Mouse (Mus musculus) forebrain, embryonic 12.5 days (tissue): Measurements from ENCODE around the gene Tmem59l. TPM values are rescaled to one million over a fixed set of nuclear protein-coding genes. Genes with fewer than 3 reads are reported as not detected.

Experiments used
- ATAC-seq: fragments of 200-750 bp; cut with Nextera tagmentation; 2 replicates; pipeline ENCODE4 v1.8.0; 2017; ENCODE audit warnings: moderate TSS enrichment; ENCODE audit not compliant: low FRiP score
- H3K27ac ChIP-seq: fragments of 300-500 bp; sonication (generic); 2 replicates; pipeline ENCODE4 v1.5.1; 2016; ENCODE audit warnings: mild to moderate bottlenecking
- H3K27me3 ChIP-seq: fragments of 300-500 bp; sonication (generic); 2 replicates; pipeline ENCODE4 v1.6.1; 2016; ENCODE audit warnings: mild to moderate bottlenecking
- H3K36me3 ChIP-seq: fragments of 300-500 bp; sonication (generic); replicated peaks from 2 replicates; pipeline ENCODE4 v1.6.1; 2016; ENCODE audit warnings: mild to moderate bottlenecking
- H3K4me1 ChIP-seq: fragments of 300-500 bp; sonication (generic); 2 replicates; pipeline ENCODE4 v1.6.1; 2016
- H3K4me2 ChIP-seq: fragments of 300-500 bp; sonication (generic); 2 replicates; pipeline ENCODE4 v1.6.1; 2016; ENCODE audit warnings: mild to moderate bottlenecking, moderate library complexity
- H3K4me3 ChIP-seq: fragments of 300-500 bp; sonication (generic); replicated peaks from 2 replicates; pipeline ENCODE4 v1.5.1; 2016; ENCODE audit warnings: mild to moderate bottlenecking
- H3K9ac ChIP-seq: fragments of 300-500 bp; sonication (generic); 2 replicates; pipeline ENCODE4 v1.6.1; 2016; ENCODE audit warnings: mild to moderate bottlenecking
- H3K9me3 ChIP-seq: fragments of 300-500 bp; sonication (generic); 2 replicates; pipeline ENCODE4 v1.6.1; 2016
- WGBS: fragments of 180-500 bp; shearing (Covaris S2); methylation state at CpG from one replicate; pipeline ENCODE4 v1.1.7; 2016; 5-methylcytosine and 5-hydroxymethylcytosine counted together
- polyA plus RNA-seq: library from polyadenylated mRNA; unstranded; fragments of >200 nt; fragmentation: Nextera tagmentation; extraction: Ambion mirVana; gene quantifications from 2 replicates; pipeline ENCODE4 v1.2.1, GENCODE M21; 2016

The Tmem59l gene
- polyA plus RNA-seq, 1 experiment from 2014 or later = 17.0 TPM

DNA sequence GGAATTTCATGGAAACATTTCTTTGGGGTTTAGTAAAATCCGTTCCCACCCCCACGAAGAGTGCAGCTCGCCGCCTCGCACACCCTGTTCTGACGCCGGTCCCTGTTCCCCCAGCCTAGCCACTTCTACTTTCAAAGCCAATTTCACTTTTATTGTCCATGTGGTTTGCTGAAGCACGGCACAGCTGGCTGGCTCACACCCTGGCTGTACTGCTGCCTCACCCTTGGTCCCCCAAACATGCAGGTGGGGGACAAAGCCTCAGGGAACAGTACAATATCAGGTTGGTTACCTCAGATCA, 24.7 kb downstream of the Tmem59l start:
- Histone ChIP-seq H3K4me1 (0 out of 2 replicates have a peak, but pooled peaks cover 5% of the 10 kb centered on the region), H3K4me3 (no peak overlapping the region), H3K27ac (no peak overlapping the region), H3K9ac (no peak overlapping the region), H3K9me3 (no peaks in the 10 kb centered on the region), H3K27me3 (no peaks in the 10 kb centered on the region), H3K36me3 (no peaks in the 10 kb centered on the region; the same call in 1 of the 2 replicates), H3K4me2 (no peak overlapping the region)
- WGBS = 97% methylated on average over 8 of the region's 8 CpGs
- no peak for ATAC-seq

DNA sequence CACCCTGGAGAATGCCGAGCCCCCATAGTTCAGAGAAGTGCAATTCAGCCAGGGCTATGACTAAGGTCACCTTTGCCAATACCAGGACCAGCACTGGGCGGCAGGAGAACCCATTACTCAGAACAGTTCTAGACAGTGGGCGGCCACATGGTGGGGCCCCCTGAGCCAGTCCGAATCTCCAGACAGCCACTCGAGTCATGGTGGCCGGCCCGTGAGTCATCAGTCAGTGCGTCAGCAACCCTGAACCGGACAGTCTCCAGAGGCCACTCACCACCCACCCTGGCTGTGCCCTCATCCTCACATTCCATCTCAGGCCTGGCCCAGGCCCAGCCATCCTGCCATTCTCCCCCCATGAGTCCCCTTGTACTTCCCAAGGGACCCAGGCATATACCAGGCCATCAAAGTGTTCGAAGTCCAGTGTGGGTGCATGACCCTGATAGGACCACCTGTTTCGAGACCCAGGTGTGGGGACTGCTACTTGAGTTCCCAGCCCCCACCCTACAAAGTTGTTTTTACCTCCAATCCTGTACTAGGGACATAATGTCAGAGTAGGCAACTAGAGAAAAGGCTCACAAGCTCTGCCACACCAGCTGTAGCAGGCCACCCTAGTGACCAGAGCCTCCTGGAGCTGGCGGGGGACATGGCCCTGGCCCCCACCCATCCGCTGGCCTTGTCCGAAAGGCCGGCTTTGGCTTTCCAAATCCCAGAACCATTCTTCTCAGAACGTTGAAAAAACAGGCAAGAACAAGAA, 25.2 kb downstream of the Tmem59l start:
- Histone ChIP-seq H3K4me1 (0 out of 2 replicates have a peak, but pooled peaks cover 5% of the 10 kb centered on the region), H3K27me3 (no peaks in the 10 kb centered on the region)

GRCm38 (mm10) chr8:70460606-70461005, 26.6 kb downstream of the Tmem59l start:
- Histone ChIP-seq H3K4me1 (0 out of 2 replicates have a peak, but pooled peaks cover 5% of the 10 kb centered on the region), H3K4me2 (no peak overlapping the region), H3K36me3 (no peaks in the 10 kb centered on the region; the same call in 1 of the 2 replicates), H3K4me3 (no peak overlapping the region), H3K27ac (no peak overlapping the region), H3K27me3 (no peaks in the 10 kb centered on the region), H3K9me3 (no peaks in the 10 kb centered on the region), H3K9ac (no peak overlapping the region)
- no peak for ATAC-seq
- 82% methylated on average over 9 of the region's 9 CpGs for WGBS

More for the DNA sequence above, 25.2 kb downstream of the Tmem59l start:
- 0 out of 2 replicates have a peak, but pooled peaks have one; percentile 11 for ATAC-seq
- no peak overlapping the region for H3K4me2 ChIP-seq
- H3K36me3 ChIP-seq = no peaks in the 10 kb centered on the region; the same call in 1 of the 2 replicates
- no peaks in the 10 kb centered on the region for H3K9me3 ChIP-seq
- no peak overlapping the region for H3K9ac ChIP-seq
- no peak overlapping the region for H3K4me3 ChIP-seq
- 91% methylated on average over 16 of the region's 16 CpGs for WGBS
- H3K27ac ChIP-seq = no peak overlapping the region

DNA sequence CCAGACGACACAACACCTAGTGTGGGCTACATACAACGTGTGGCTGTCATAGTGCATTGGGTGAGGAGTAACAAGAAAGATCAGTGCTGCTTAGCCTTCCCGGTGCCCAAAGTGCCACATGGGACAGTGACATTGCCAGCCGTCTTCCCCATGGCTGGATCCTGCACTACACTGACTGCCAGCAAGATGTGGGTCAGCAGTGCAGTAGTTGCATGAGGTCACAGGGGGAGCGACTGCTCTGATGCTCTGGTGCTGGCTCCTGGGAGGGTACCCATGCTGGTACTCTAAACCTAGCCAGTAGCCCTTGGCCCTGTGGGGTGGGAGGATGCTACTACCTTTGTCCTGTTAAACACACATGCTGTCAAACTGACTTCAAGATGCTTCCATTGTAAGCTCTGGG, 27.0 kb downstream of the Tmem59l start:
- Histone ChIP-seq H3K36me3 (no peaks in the 10 kb centered on the region; the same call in 1 of the 2 replicates), H3K4me2 (no peak overlapping the region), H3K27me3 (no peaks in the 10 kb centered on the region), H3K9ac (no peak overlapping the region), H3K4me3 (no peak overlapping the region), H3K4me1 (0 out of 2 replicates have a peak, but pooled peaks cover 5% of the 10 kb centered on the region), H3K9me3 (no peaks in the 10 kb centered on the region), H3K27ac (no peak overlapping the region)
- no peak for ATAC-seq
- WGBS = 93% methylated on average over 5 of the region's 5 CpGs

DNA sequence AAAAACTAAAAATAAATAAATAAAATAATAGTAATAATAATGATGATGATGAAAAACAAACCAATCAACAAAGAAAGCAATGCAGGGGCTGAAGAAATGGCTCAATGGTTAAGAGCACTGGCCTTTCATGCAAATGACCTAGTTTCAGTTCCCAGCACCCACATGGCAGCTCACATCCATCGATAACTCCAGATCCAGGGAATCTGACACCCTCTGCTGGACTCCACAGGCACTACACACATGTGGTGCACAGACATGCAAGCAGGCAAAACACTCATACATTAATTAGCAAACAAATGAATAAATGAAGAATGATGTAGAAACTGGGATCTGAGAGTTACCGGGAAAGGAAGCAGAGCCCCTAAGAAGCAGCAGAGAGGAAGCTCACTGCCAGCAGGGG, 27.5 kb downstream of the Tmem59l start:
- no peak overlapping the region for H3K4me2 ChIP-seq
- H3K4me3 ChIP-seq = no peak overlapping the region

DNA sequence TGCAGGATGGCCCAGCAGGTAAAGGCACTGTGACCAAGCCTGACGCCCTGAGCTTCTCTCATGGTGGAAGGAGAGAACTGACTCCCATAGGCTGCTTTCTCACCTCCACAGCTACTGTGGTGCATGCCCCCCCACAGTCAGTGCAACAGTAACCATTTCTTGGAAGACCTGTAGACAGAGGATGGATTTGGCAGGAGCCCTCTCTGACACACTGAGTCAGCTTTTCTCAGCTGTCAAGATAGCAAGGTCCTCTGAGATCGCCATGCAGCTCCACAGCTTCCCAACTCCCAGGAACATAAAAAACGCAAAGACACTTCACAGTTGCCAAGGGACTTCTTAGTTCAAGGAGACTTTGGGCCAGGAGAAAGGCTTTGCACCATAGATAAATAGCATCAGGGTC, 28.7 kb downstream of the Tmem59l start:
- Histone ChIP-seq H3K36me3 (no peaks in the 10 kb centered on the region), H3K27me3 (no peaks in the 10 kb centered on the region), H3K4me3 (no peak overlapping the region), H3K27ac (no peak overlapping the region), H3K4me2 (no peak overlapping the region), H3K9ac (no peak overlapping the region), H3K4me1 (0 out of 2 replicates have a peak, but pooled peaks cover 2% of the 10 kb centered on the region), H3K9me3 (no peaks in the 10 kb centered on the region)
- 83% methylated on average over 3 of the region's 3 CpGs for WGBS
- ATAC-seq = no peak

More for the DNA sequence above, 27.5 kb downstream of the Tmem59l start:
- Histone ChIP-seq H3K27ac (no peak overlapping the region), H3K9ac (no peak overlapping the region), H3K9me3 (no peaks in the 10 kb centered on the region), H3K27me3 (no peaks in the 10 kb centered on the region), H3K36me3 (no peaks in the 10 kb centered on the region; the same call in 1 of the 2 replicates), H3K4me1 (0 out of 2 replicates have a peak, but pooled peaks cover 5% of the 10 kb centered on the region)
- no peak for ATAC-seq
- WGBS = 96% methylated on average over 2 of the region's 2 CpGs

GRCm38 (mm10) chr8:70457882-70458281, 29.3 kb downstream of the Tmem59l start:
- H3K27me3 ChIP-seq = no peaks in the 10 kb centered on the region
- 89% methylated on average over 6 of the region's 6 CpGs for WGBS

GRCm38 (mm10) chr8:70456996-70457395, 30.2 kb downstream of the Tmem59l start:
- no peak overlapping the region for H3K4me2 ChIP-seq
- 0 out of 2 replicates have a peak, but pooled peaks cover 4% of the 10 kb centered on the region for H3K27me3 ChIP-seq
- no peak for ATAC-seq
- no peak overlapping the region for H3K27ac ChIP-seq
- peaks cover 8% of the 10 kb centered on the region for H3K36me3 ChIP-seq
- no peaks in the 10 kb centered on the region for H3K9me3 ChIP-seq
- H3K9ac ChIP-seq = no peak overlapping the region
- WGBS = 100% methylated on average over 1 of the region's 1 CpGs
- H3K4me3 ChIP-seq = no peak overlapping the region
- no peaks in the 10 kb centered on the region for H3K4me1 ChIP-seq

More at GRCm38 (mm10) chr8:70457882-70458281, 29.3 kb downstream of the Tmem59l start:
- Histone ChIP-seq H3K4me2 (no peak overlapping the region), H3K36me3 (no peaks in the 10 kb centered on the region), H3K9me3 (no peaks in the 10 kb centered on the region), H3K9ac (no peak overlapping the region), H3K4me3 (no peak overlapping the region), H3K27ac (no peak overlapping the region), H3K4me1 (no peaks in the 10 kb centered on the region)
- ATAC-seq = no peak

DNA sequence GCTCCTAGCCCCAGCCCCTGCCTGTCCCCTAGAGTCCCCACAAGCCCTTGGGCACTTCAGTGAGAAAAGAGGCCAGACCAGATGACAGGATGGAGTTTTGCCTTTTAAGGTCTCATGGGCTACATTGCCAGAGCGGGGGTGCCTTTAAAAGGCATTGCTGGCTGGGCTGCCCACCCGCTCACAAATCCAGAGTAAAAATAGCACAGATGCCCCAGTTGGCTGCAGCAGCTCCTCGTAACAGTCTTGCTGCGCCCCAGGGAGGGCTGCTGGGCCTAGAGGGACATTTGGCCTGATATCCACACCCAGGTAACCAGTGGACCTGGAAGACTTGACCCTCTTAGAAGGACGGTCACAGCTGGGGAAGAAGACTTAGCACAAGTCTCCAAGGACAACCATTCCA, 33.3 kb downstream of the Tmem59l start:
- Histone ChIP-seq H3K4me2 (no peak overlapping the region), H3K36me3 (peaks cover 32% of the 10 kb centered on the region), H3K4me1 (no peaks in the 10 kb centered on the region), H3K27ac (no peak overlapping the region), H3K9me3 (no peaks in the 10 kb centered on the region), H3K4me3 (no peak overlapping the region), H3K9ac (no peak overlapping the region), H3K27me3 (peaks cover 11% of the 10 kb centered on the region; the same call in 1 of the 2 replicates)
- 93% methylated on average over 5 of the region's 5 CpGs for WGBS
- no peak for ATAC-seq

DNA sequence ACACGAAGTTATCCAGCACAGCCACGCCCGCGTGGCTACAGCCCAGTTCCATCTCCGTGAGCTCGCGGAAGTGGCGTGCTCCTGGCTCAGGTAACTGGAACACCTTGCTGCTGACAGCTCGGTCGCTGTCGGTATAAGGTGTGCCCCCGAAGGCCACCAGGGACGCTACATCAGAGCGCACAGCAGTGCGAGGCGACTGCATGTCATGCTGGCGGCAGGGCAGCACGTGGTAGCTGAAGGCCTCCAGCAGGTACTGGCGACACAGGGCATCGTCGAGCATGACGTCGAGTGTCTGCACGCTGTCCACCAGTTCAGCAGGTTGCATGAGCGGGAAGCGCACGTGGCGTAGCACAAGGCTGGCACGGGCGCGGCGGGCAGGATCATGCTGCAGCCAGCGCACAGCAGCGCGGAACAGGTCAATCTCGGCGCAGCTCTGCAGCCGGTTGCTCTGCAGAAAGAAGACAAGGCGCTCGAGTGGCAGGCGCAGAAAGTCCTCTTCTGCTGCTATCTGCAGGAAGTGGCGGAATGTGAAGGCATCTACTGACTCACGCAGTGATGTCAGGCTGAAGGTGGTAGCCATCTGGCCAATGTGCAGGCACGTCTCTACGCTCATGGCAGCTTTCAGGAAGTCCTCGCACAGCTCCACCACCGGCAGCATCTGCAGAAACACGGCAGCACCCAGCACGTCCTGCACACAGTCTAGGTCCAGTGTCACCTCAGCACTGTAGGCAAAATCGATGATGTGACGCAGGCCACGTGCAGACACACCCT, 34.8 kb downstream of the Tmem59l start:
- WGBS = 69% methylated on average over 52 of the region's 52 CpGs
- Histone ChIP-seq H3K36me3 (peaks cover 32% of the 10 kb centered on the region), H3K9ac (no peak overlapping the region), H3K27me3 (peaks cover 11% of the 10 kb centered on the region; the same call in 1 of the 2 replicates), H3K27ac (no peak overlapping the region), H3K4me3 (no peak overlapping the region), H3K4me1 (no peaks in the 10 kb centered on the region), H3K4me2 (no peak overlapping the region), H3K9me3 (no peaks in the 10 kb centered on the region)
- ATAC-seq = no peak

GRCm38 (mm10) chr8:70447639-70448420, 39.3 kb downstream of the Tmem59l start:
- Histone ChIP-seq H3K27ac (no peak overlapping the region), H3K4me2 (no peak overlapping the region), H3K36me3 (peaks cover 32% of the 10 kb centered on the region), H3K9ac (no peak overlapping the region), H3K4me3 (no peak overlapping the region), H3K9me3 (no peaks in the 10 kb centered on the region), H3K4me1 (no peaks in the 10 kb centered on the region), H3K27me3 (peaks cover 11% of the 10 kb centered on the region; the same call in 1 of the 2 replicates)
- 79% methylated on average over 19 of the region's 19 CpGs for WGBS
- ATAC-seq = no peak

DNA sequence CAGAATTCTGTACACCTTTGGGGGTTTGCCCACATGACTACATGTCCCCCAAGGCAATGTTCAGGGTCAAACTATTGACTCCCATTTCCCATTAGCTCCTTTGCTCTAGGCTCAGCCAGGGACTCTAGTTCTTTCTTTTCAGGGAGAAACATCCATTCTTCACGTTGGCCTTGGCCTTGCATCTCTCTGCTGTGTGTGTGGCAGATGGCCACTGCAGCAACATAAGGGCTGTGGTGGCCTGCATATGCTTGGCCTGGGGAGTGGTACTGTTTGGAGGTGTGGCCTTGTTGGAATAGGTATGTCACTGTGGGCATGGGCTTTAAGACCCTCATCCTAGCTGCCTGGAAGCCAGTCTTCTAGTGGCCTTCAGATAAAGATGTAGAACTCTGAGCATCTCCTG, 41.2 kb downstream of the Tmem59l start:
- Histone ChIP-seq H3K36me3 (peaks cover 13% of the 10 kb centered on the region), H3K4me2 (no peak overlapping the region), H3K9ac (no peak overlapping the region), H3K4me1 (no peaks in the 10 kb centered on the region), H3K4me3 (no peak overlapping the region), H3K27ac (no peak overlapping the region), H3K9me3 (no peaks in the 10 kb centered on the region), H3K27me3 (peaks cover 8% of the 10 kb centered on the region; the same call in 1 of the 2 replicates)
- WGBS = 70% methylated on average over 1 of the region's 1 CpGs
- ATAC-seq = no peak
